Mouse (Mus musculus) heart, embryonic 14.5 days (tissue): ENCODE data around the gene Luc7l3. TPM values are rescaled to one million over a fixed set of nuclear protein-coding genes. Genes with fewer than 3 reads are reported as not detected.

ENCODE experiments used
- polyA plus RNA-seq: library from polyadenylated mRNA; unstranded; fragments of >200 nt; fragmentation: Nextera tagmentation; extraction: Ambion mirVana; gene quantifications from 2 replicates; pipeline ENCODE4 v1.2.1, GENCODE M21; 2014

The Luc7l3 gene
- polyA plus RNA-seq, 1 experiment from 2014 or later = 61.9 TPM

Other genes with a start within 250 kb of the Luc7l3 start
- 38.2 and 40.9 TPM in 2 replicates for gene Tob1, start 110.5 kb downstream of the Luc7l3 start, polyA plus RNA-seq
- 1.3 and 1.6 TPM in 2 replicates for gene Wfikkn2, start 76.0 kb downstream of the Luc7l3 start, polyA plus RNA-seq
- gene Gm21885, start 40.1 kb downstream of the Luc7l3 start, polyA plus RNA-seq = 0.36 and 1.1 TPM in 2 replicates
- gene Ankrd40, start 6.0 kb upstream of the Luc7l3 start, polyA plus RNA-seq = 46.1 and 59.2 TPM in 2 replicates
- gene Abcc3, start 71.0 kb upstream of the Luc7l3 start, polyA plus RNA-seq = 0.49 and 1.2 TPM in 2 replicates
- gene Cacna1g, start 152.2 kb upstream of the Luc7l3 start, polyA plus RNA-seq = 7.7 TPM in 2 replicates
- gene Spata20, start 164.2 kb upstream of the Luc7l3 start, polyA plus RNA-seq = not detected in 2 replicates
- gene Epn3, start 178.0 kb upstream of the Luc7l3 start, polyA plus RNA-seq = 11.4 TPM in 2 replicates
- gene Mycbpap, start 199.8 kb upstream of the Luc7l3 start, polyA plus RNA-seq = 4.7 and 6.6 TPM in 2 replicates
- gene Rsad1, start 227.3 kb upstream of the Luc7l3 start, polyA plus RNA-seq = 5.4 and 6.9 TPM in 2 replicates
- 0.15 and 0.42 TPM in 2 replicates for gene Chad, start 243.1 kb upstream of the Luc7l3 start, polyA plus RNA-seq